Mouse (Mus musculus): ENCODE data around the gene Gm20830. TPM values are rescaled to one million over a fixed set of nuclear protein-coding genes. Genes with fewer than 3 reads are reported as not detected.
"Not testable (repeated sequence)": the region's sequence is repeated elsewhere in the genome, so short reads cannot be mapped to it uniquely, and the experiment has no call there.

The Gm20830 gene
- not detected in 2 replicates for polyA plus RNA-seq (2015; fragmentation: Nextera tagmentation; extraction: Ambion mirVana)

GRCm38 (mm10) chrY:6918182-6918581, at the start of gene Gm20830:
Gm20830 (minus strand) TSS chrY:6918282.
- not testable (repeated sequence) for DNase-seq (ENCODE audit: low spot score); H3K36me3 ChIP-seq (ENCODE audit: control insufficient read depth, insufficient read depth, low read length); H3K4me2 ChIP-seq (replicated peaks; ENCODE audit: low read depth); H3K27ac ChIP-seq (replicated peaks); H3K9ac ChIP-seq (ENCODE audit: low read length); H3K27me3 ChIP-seq (ENCODE audit: control insufficient read depth, insufficient read depth, low read length); H3K4me3 ChIP-seq (ENCODE audit: low read depth, low read length); H3K4me1 ChIP-seq (replicated peaks; ENCODE audit: control insufficient read depth, insufficient read depth); H3K9me3 ChIP-seq (ENCODE audit: control insufficient read depth, low read length); ATAC-seq (ENCODE audit: low FRiP score, low TSS enrichment)
- 39% methylated on average over 2 of the region's 3 CpGs for WGBS

Other genes with a start within 250 kb of the Gm20830 start
- gene Gm21719, start 235.4 kb downstream of the Gm20830 start, polyA plus RNA-seq (2015; fragmentation: Nextera tagmentation; extraction: Ambion mirVana): not detected in 2 replicates

Data from stomach, postnatal 0 days (tissue).